Mouse (Mus musculus): ENCODE measurements around the gene Gm49405.
A peak's percentile ranks its signal among the peaks of the same experiment; 100 is the strongest.
"Not testable (repeated sequence)": the region's sequence is repeated elsewhere in the genome, so short reads cannot be mapped to it uniquely, and the experiment has no call there.

Gm49405 gene

DNA sequence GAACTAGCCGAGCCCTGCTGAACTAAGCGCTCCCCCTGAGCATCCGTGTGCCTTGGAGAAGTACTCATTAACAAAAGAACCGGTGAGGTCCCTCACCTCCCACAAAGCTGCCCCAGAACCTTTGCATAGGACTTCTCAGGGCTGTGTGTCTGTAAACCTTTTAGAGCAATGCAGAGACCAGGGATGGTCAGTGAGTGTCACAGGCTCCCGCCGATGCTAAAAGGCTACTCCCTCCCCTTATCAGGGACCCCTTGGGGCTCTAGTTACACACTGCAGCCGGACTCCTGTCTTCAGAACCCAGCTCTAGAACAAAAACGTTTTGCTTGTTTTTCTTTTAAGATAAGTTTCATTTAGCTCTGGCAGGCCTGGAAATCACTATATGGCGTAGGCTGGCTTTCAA lies 12.6 kb downstream of the Gm49405 start:
- no peak for DNase-seq (ENCODE audit: low read depth, low spot score)

DNA sequence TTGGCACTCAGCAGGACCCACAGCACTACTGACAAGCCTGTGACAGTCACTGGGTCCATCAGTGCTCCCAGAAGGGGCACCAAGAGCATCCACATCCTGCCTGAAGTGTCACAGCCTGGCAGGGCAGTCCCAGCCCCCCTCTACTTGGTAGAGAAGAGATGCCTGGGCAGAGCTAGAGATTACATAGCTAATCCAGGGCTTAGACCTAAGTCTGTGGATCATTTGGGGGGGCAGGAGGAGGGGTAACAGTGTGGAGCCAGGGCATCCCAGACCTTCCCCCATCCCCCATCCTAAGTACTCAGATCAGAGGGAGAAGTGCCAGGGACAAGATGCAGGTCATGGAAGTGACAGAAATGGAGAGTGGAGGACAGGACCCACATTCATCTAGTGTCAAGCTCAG lies 14.4 kb downstream of the Gm49405 start:
- no peak for DNase-seq (ENCODE audit: low read depth, low spot score)

DNA sequence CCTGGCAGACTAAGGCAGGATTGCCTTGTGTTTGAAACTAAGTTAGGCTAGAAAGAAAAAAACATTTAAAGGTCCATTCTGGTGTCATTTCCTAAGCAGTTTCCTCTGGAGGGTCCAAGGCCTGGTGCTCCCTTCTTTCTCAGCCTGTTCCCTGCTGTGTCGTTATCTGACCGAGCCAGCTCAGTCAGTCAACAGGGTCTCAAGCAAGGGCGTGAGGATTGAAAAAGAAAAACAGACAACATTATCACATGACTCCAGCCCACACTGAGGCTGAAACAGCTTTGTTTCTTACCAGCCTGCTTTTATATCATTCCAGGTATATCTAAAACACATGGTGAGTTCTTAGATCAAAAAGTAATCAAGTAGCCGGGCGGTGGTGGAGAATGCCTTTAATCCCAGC lies 15.2 kb downstream of the Gm49405 start:
- DNase-seq (ENCODE audit: low read depth, low spot score), result no peak

DNA sequence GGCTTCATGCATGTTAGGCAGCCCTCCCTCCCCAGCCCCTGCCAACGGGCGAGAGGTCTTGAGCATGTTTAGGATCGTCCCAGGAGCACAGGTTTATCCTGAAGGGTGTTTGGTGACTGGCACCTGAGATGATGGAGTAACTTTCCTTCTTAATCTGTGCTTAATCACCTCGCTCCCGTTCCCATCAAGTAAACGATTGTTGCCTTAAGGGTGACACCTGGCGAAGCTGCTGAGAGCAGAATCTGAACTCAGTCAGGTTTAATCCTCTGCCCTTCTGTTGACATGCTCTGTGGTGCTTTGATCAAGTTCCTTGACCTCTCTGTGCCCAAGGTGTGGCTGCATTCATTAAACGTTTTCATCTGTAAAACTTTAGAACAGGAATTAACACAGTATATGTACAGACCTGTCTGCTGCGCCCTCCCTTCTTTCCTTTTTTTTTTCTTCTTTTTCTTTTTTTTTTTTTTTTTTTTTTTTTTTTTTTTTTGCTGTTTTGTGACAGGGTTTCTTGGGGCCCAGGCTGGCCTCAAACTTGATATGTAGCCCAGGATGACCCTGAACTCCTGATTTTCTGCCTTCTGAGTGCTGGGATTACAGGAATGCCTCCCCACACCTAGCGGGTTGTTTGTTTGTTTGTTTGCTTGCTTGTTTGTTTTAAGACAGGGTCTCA lies 17.6 kb downstream of the Gm49405 start:
- no peak for DNase-seq (ENCODE audit: low read depth, low spot score)

DNA sequence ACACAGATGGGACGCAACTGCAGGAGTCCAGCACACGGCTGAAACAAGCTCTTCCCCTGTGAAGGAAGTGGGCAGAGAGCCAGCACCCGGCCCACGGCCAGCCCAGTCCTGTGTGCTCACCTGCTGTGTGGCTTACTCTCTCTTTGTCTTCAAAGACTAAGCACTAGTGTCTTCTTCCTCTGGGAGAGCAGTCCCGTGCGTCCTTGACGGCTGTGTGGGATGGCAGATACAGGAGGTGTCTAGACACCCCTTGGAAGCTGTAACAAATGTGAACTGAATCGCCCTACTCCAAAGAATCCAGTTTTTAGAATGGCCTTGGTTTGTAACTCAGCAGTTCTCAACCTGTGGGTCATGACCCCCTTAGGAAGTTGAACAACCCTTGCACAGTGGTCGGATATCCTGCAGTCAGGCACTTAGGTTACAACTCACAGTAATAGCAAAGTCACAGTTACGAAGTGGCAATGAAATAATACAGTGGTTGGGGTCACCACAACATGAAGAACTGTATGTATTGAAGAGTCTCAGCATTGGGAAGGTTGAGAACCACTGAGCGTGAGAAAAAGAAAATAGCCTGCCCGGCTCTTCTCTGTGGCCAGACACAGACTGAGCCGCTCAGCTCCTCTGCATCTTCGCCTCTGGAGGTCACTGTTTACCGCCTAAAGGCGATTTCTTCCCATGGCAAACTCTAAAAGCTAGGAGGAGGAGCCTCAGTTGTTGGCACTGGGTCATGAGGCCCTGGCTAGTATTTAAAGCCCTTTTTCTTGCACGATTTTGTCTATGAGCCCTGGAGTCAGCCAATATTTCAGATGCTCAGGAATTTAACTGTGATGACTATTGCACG lies 18.5 kb downstream of the Gm49405 start:
- peak; percentile 82 for DNase-seq (ENCODE audit: low read depth, low spot score)

DNA sequence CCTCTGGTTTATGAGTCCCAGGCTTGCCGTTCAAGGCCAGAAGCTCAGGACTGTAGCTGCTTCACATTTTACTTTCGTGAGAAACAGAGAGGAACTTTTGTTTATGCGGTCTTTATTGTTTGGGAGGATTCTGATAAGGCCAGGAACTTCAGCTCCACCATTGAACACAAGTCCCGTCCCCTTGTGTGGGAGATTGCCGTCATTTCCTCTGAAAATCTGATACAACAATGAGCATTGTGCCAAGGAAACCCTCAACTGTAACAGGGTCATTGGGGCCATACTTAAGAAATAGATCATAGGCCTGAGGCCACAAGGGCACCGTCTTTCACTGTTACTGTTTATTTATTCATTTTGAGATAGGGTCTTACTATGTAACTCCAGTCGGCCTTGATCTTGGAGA lies 22.8 kb downstream of the Gm49405 start:
- DNase-seq (ENCODE audit: low read depth, low spot score), result no peak

DNA sequence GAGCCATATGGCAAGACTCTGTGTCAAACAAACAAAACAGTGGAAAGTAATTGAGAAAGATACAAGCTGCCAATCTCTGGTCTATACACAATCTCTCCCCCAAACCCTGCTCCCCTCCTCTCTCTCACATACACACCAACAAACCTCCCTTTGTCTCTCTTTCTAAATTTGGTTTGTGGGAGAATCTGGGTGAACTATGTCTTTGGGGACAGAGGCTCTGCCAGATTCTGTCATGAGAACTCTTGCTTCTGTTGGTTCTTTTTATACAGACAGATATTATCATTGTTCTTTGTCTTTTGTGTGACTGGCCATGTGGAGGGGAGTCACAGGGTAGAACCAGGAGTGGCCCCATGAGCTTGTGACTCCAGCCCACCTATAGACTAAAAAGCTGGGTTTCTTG lies 27.1 kb downstream of the Gm49405 start:
- no peak for DNase-seq (ENCODE audit: low read depth, low spot score)

DNA sequence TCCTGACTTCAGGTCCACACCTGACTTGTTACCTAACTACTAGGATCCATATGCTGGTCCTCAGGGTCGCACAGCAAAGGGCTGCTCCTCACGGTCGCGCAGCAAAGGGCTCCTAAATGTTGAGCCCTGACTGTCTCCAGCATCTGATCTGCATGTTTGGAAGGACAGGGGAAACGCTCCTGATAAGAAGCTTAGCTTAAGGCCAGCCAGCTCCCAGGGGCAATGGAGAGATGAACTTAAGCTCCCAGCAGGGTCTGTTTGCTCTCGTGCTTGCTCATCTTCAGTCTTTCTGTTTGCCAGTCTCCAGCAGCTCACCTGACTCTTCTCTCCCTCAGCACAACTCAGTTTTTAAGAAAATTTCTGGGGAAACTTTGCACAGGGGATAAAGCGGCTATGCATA lies 32.2 kb downstream of the Gm49405 start:
- no peak for DNase-seq (ENCODE audit: low read depth, low spot score)

DNA sequence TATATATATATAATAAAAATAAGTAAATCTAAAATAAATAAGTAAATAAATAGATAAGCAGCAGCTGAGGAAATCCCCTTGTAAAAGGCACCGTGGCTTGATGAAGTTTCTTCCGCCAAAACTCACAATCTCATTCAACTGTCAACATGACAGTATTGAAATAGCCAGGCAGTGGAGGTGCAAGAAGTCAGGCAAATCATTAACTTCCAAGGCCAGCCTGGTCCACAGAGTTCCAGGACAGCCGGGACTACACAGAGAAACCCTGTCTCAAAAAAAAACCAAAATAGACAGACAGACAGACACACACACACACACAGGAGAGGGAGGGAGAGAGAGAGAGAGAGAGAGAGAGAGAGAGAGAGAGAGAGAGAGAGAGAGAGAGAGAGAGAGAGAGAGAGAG lies 32.9 kb downstream of the Gm49405 start:
- no peak for DNase-seq (ENCODE audit: low read depth, low spot score)

DNA sequence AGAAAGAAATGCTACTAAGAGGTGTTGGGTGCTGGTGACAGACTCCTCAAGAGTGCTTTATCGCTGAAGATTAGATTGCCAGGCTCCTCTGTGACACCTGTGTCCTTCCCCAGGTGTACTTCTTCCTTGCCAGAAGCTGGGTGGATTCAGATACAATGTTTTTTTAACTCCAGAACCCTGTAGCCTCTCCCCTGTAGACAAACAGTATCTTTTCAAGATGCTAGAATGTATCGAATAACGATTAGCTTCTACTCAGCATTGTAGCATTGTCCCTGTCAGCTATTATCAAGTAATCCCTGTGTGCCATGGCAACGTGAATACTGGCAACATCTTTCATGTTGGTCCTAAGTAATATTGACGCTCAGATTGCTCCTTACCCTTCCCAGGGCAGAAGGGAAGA lies 33.3 kb downstream of the Gm49405 start:
- DNase-seq (ENCODE audit: low read depth, low spot score), result no peak

DNA sequence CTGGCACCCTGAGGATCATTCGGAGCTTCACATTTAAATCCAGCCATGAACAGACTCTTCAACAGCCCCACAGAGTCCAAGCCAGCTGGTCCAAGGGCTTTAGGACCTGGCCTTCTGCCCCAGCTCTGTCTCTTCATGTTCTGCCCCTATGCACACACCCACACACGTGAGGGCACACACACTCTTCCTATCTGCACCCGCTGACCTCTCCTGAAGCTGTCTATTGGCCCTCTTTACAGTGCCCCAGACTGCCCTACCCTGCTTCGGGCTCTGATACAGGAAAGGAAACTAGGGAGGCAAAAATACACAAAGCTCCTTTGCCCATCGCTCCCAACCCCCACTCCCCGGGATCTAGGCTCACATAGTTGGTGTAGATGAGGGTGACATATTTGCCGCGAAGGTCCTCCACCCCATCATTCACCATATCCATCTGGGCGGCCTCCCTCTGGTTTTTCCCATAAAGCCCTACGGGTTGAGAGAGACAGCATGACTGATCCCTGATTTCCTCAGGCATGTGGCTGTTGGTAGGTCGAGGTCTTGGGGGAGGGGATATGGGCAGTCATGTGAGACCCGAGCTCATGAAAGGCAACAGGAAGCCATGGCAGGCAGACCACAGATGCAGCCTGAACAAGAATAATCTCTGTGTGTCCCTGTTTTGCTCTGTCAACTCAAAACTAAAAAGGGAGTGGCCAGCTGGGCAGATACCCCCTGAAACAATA lies 36.1 kb downstream of the Gm49405 start:
- DNase-seq (ENCODE audit: low read depth, low spot score), result no peak

DNA sequence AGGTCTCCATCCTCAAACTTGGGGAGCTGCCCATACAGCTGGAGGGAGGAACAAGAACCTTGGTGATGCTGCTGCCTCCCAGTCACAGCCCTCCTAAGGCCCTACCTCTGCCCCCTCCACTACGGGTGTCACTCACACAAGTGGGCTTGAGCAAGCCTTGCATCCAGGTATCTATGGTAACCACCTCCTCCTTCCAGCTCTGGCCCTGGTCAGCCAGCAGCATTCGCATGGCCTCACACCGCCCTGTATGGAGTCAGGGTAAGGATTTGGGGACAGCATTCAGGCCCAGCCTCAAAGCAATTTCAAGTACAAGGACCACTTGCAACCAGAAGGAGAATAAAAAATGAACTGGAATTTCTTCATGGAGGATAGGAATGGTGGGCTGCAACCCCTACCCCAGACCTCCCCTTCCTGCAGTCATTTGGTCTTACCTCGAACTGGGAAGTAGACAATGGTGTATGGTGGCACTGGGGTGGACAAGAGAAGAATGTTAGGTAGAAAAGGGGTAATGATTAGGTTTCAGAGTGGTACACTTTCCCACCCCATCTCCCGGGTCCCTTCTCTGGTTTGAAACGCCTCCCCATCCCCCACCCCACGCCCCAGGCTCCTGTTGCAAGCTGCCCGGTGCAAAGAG lies 36.8 kb downstream of the Gm49405 start:
- not testable (repeated sequence) for DNase-seq (ENCODE audit: low read depth, low spot score)

DNA sequence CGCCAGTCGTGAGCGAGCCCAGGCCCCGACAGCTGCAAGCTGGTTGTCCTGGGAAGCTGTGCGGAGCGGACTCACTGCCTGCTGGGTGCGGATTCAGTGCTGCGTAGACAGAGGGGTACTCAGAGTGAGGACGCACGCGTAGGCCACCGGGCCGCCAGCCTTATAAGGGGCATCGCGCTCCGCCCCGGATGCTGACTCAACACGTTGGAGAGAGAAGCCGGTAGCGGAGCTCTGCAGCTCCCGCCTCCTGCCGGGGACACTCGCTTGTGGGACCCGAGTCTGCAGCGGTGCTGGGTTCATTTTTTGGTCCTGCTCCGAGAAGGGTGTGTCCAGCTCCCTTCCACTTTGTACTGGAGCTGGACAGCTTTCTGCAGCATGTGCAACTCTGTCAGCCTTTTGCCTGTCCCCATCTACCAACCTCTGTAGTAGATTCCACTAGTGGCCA lies 37.4 kb downstream of the Gm49405 start, which contains the start of gene Gstp1:
Gene Gstp1, minus strand, starts transcription at position 198 of the 445 bp plus-strand sequence.
- DNase-seq (ENCODE audit: low read depth, low spot score), result peak; percentile 89

DNA sequence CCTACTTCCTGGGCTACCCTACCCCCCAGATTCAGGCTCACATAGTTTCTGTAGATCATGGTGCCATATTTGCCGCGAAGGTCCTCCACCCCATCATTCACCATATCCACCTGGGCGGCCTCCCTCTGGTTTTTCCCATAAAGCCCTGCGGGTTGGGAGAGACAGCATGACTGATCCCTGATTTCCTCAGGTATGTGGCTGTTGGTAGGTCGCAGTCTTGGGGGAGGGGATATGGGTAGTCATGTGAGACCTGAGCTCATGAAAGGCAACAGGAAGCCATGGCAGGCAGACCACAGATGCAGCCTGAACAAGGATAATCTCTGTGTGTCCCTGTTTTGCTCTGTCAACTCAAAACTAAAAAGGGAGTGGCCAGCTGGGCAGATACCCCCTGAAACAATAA lies 40.5 kb downstream of the Gm49405 start:
- DNase-seq (ENCODE audit: low read depth, low spot score), result not testable (repeated sequence)

DNA sequence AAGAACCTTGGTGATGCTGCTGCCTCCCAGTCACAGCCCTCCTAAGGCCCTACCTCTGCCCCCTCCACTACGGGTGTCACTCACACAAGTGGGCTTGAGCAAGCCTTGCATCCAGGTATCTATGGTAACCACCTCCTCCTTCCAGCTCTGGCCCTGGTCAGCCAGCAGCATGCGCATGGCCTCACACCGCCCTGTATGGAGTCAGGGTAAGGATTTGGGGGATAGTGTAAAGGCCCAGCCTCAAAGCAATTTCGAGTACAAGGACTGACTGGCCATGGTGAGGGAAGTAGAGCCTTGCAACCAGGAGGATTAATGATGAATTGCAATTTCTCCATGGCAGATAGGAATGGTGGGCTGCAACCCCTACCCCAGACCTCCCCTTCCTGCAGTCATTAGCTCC lies 41.1 kb downstream of the Gm49405 start:
- DNase-seq (ENCODE audit: low read depth, low spot score), result not testable (repeated sequence)

DNA sequence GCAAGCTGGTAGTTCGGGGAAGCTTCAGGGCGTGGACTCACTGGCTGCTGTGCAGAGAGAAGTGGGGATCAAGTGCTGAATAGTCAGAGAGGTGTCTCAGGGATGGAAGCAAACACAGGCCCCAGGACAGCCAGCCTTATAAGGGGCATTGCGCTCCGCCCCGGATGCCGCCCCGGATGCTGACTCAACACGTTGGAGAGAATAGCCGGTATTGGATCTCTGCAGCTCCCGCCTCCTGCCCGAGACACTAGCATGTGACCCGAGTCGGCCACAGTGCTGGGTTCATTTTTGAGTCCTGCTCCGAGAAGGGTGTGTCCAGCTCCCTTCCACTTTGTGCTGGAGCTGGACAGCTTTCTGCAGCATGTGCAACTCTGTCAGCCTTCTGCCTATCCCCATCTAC lies 41.7 kb downstream of the Gm49405 start:
- DNase-seq (ENCODE audit: low read depth, low spot score), result peak; percentile 80

DNA sequence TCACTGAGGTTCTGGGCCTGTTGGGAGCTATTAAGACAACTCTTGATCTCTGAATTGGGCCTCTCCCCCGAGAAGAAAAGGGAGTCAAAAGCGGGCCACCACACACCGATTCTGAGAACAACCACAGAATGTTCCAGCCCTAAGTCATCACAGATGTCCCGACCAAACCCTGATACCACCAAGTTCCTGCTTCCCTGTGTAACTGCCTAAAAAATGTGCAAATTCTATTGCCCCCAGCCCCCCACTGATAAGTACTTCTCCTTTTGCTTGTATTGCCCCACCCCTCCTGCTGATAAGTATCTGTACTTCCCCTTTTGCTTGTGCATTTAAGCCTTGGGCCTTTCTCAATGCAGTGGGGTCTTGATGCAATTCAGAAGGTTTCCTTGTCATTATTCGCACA lies 43.7 kb downstream of the Gm49405 start:
- not testable (repeated sequence) for DNase-seq (ENCODE audit: low read depth, low spot score)

DNA sequence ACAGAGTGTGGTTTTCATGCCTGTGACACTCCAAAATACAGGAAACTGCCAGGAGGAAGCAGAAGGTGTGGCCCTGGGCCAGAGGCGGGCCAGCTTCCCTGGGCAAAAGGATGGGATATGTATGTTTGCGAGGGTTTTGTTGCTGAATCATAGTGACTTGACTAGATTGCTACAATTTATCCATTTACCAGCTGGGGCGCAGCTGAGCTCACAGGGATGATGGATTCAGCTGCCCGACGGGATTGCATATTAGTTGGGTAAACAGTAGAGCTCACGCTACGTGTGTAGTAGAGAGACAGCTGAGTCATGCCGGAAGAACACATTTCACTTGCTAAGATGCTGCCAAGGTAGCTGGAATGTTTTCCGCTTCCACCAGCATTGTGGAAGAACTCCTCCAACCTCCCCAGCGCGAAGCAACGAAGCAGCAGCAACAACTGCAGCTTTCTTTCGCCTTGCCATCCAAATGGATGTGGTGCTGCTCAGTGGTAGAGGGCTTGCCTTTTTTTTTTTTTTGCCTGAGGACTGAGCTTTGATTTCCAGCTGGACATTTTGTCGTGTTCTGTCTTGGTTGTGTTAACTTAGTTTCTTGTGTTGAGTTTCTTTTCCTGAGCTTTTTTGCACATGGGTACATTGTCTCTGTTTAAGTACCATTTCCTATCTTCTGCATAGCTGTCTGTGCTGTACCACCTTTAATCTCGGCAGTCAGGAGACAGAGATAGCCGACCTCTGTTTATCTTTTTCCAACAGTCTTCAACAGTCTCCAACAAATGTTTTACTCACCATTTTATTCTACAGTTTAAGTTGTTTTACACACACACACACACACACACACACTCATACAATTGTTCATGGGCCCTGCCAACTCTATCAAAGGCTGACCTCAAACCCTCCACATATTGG lies 45.8 kb downstream of the Gm49405 start, which contains the start of gene Gstp2:
Gene Gstp2, minus strand, starts transcription at position 58 of the 900 bp plus-strand sequence.
- peak; percentile 90 for DNase-seq (ENCODE audit: low read depth, low spot score)

DNA sequence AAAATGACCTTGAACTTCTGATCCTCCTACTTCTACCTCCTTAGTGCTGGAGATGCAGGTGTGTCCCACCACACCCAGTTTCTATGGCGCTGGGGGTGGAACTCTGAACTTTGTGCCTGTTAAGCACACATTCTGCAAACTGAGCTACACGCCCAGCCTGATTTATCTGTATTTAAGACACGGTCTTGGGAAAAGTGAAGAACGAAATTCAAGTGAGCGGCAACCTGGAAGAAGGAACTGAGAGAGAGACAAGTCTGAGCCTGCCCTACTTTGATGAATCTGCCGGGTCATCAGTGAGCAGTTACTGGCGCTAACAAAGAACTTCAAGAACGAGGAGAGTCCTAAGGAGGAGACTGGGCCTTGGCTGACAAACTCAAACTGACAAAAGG lies 46.4 kb downstream of the Gm49405 start:
- no peak for DNase-seq (ENCODE audit: low read depth, low spot score)

DNA sequence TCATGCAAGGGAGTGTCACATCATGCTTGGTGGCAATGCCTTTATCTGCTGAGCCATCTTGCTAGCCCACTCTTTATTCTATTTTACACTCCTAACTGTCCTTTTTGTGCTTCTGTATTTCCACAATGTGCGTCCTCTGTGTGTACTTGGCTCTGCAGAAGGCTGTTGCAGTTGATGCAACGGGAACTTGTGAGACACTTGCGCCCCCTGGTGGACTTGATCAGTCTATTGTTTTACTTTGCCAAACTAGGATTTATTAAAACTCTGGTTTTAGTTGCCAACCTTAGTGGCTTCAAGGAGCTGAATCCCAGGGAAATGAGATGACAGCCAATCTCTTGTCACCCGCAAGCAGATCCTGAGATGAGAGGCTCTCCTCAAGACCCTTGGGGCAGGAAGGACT lies 47.4 kb downstream of the Gm49405 start:
- DNase-seq (ENCODE audit: low read depth, low spot score), result peak; percentile 80

DNA sequence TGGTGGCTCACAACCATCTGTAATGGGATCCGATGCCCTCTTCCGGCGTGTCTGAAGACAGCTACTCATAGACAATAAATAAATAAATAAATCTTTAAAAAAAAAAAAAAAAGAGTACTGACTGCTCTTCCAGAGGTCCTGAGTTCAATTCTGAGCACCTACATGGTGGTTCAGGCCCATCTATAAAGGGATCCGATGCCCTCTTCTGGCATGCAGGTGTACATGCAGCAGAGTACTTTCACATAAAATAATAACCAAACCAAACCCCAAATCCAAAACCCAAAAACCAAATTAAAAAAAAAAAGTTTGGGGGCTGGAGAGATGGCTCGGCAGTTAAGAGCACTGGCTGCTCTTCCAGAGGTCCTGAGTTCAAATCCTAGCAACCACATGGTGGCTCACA lies 48.6 kb downstream of the Gm49405 start:
- not testable (repeated sequence) for DNase-seq (ENCODE audit: low read depth, low spot score)

Data from skeletal muscle tissue, adult 2 months (tissue).